Mouse (Mus musculus): ENCODE data around the gene Il22. TPM values are rescaled to one million over a fixed set of nuclear protein-coding genes. Genes with fewer than 3 reads are reported as not detected.
"Not testable (repeated sequence)": the region's sequence is repeated elsewhere in the genome, so short reads cannot be mapped to it uniquely, and the experiment has no call there.

The Il22 gene
- polyA plus RNA-seq, 1 experiment from 2014 or later, result not detected

DNA sequence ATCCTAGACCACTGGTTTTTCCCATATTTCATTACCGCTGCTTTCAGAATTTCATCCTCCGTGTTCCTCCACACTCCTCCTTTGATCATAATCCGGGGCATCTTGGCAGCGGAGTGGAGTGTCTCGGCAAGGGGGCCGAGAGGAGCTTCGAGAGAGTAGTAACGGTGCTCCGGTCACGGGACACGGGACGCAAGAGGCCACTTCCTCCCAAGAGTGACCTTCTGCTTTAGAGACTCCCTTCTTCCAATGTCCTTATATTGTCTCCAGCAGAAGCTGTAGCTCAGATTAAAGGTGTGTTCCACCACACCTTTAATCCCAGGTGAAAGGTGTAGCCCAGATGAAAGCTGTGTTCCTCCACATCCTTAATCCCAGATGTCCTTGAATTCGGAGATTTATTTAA, 35.9 kb downstream of the Il22 start, which contains the start of gene Gm32717:
Gene Gm32717, minus strand, starts transcription at position 101 of the 400 bp plus-strand sequence.
- H3K4me3 ChIP-seq, result not testable (repeated sequence)

DNA sequence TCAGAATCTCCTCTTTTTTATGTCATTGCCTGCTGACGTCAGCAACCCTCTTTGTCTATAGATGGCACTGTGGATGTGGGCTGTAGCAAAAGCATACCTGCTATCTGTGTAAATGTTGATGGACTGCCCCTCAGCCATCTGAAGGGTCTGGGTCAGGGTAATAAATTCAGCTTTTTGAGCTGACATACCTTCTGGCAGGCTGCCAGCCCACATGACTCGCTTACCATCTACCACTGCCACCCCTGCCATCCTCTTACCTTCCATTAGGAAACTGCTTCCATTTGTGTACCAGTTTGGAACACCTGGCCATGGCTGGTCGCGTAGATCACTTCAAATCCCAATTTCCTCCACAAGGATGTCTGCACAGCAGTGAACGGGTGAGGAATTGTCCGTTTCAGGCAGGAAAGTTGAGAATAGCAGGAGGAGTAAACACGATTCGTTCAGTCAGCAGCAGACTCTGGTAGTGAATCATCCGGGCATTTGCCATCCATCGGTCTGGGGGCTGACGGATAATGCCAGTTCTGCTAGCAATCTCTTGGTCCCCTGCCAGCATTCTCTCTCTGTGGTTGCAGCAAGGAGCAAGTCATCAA, 44.4 kb downstream of the Il22 start:
- not testable (repeated sequence) for H3K4me2 ChIP-seq (replicated peaks); H3K9me3 ChIP-seq (replicated peaks); H3K4me3 ChIP-seq; H3K4me1 ChIP-seq; H3K27me3 ChIP-seq; H3K36me3 ChIP-seq; ATAC-seq (ENCODE audit: low FRiP score); H3K27ac ChIP-seq; H3K9ac ChIP-seq
- 82% methylated on average over 11 of the region's 11 CpGs for WGBS

More for the DNA sequence above, 35.9 kb downstream of the Il22 start, which contains the start of gene Gm32717:
- not testable (repeated sequence) for ATAC-seq (ENCODE audit: low FRiP score); H3K4me2 ChIP-seq (replicated peaks); H3K4me1 ChIP-seq; H3K27ac ChIP-seq; H3K36me3 ChIP-seq; H3K9ac ChIP-seq; H3K27me3 ChIP-seq; H3K9me3 ChIP-seq (replicated peaks)
- WGBS, result no CpG with 5 or more reads among the region's 13 CpGs

DNA sequence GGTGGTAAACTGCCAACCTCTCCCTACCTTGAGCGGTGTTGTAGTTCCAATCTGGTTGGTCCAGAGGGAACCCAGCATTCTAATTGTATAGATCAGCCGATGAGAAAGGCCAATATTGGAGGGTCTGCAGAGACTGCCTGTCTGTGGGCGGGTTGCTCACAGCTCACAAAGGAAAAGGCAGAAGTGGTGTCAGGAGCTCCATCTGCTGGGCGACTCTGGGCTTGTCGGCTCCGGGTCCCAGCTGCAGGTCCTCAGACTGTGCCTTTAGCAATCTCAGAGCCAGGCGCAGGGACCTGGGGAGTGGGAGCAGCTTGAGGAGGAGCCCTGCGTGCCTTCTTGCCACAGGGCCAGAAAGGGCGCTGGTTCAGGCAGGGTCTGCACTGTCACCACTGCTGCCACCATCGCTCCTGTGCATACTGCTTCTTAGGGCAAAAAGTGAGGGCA, 46.1 kb downstream of the Il22 start:
- WGBS, result 24% methylated on average over 10 of the region's 10 CpGs
- H3K4me3 ChIP-seq, result no peak overlapping the region
- no peak overlapping the region for H3K27ac ChIP-seq
- peak; percentile 89 for ATAC-seq (ENCODE audit: low FRiP score)
- no peak overlapping the region for H3K9ac ChIP-seq
- peak overlapping the region; percentile 19 for H3K4me2 ChIP-seq (replicated peaks)
- H3K36me3 ChIP-seq, result no peaks in the 10 kb centered on the region
- H3K9me3 ChIP-seq (replicated peaks), result no peaks in the 10 kb centered on the region
- no peaks in the 10 kb centered on the region for H3K27me3 ChIP-seq
- H3K4me1 ChIP-seq, result no peaks in the 10 kb centered on the region

DNA sequence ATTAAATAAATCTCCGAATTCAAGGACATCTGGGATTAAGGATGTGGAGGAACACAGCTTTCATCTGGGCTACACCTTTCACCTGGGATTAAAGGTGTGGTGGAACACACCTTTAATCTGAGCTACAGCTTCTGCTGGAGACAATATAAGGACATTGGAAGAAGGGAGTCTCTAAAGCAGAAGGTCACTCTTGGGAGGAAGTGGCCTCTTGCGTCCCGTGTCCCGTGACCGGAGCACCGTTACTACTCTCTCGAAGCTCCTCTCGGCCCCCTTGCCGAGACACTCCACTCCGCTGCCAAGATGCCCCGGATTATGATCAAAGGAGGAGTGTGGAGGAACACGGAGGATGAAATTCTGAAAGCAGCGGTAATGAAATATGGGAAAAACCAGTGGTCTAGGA, 53.6 kb downstream of the Il22 start, which contains the start of gene Gm32802:
Gene Gm32802, plus strand, starts transcription at position 301 of the 400 bp plus-strand sequence.
- not testable (repeated sequence) for H3K36me3 ChIP-seq; H3K27ac ChIP-seq; H3K4me3 ChIP-seq; H3K9me3 ChIP-seq (replicated peaks); H3K4me1 ChIP-seq; H3K4me2 ChIP-seq (replicated peaks); H3K27me3 ChIP-seq; H3K9ac ChIP-seq; ATAC-seq (ENCODE audit: low FRiP score)
- WGBS, result no CpG with 5 or more reads among the region's 13 CpGs

Other genes starting within 250 kb of the Il22 start
- gene Mdm1, start 63.1 kb upstream of the Il22 start, polyA plus RNA-seq (2016; fragmentation: Nextera tagmentation; extraction: Ambion mirVana), result 49.8 and 50.7 TPM in 2 replicates
- 0.10 and 0.21 TPM in 2 replicates for gene Gm32717, start 35.8 kb downstream of the Il22 start, polyA plus RNA-seq (2016; fragmentation: Nextera tagmentation; extraction: Ambion mirVana)
- 0.10 and 0.21 TPM in 2 replicates for gene Gm32802, start 53.7 kb downstream of the Il22 start, polyA plus RNA-seq (2016; fragmentation: Nextera tagmentation; extraction: Ambion mirVana)
- not detected in 2 replicates for gene Iltifb, start 90.1 kb downstream of the Il22 start, polyA plus RNA-seq (2016; fragmentation: Nextera tagmentation; extraction: Ambion mirVana)
- not detected in 2 replicates for gene Gm9040, start 122.0 kb downstream of the Il22 start, polyA plus RNA-seq (2016; fragmentation: Nextera tagmentation; extraction: Ambion mirVana)
- gene Gm9044, start 127.5 kb downstream of the Il22 start, polyA plus RNA-seq (2016; fragmentation: Nextera tagmentation; extraction: Ambion mirVana), result not detected in 2 replicates
- 0.16 TPM in 1 of 2 replicates, not detected in the other for gene Gm9045, start 132.9 kb downstream of the Il22 start, polyA plus RNA-seq (2016; fragmentation: Nextera tagmentation; extraction: Ambion mirVana)
- gene Gm9046, start 138.3 kb downstream of the Il22 start, polyA plus RNA-seq (2016; fragmentation: Nextera tagmentation; extraction: Ambion mirVana), result not detected in 2 replicates
- not detected in 2 replicates for gene Gm9048, start 143.7 kb downstream of the Il22 start, polyA plus RNA-seq (2016; fragmentation: Nextera tagmentation; extraction: Ambion mirVana)
- gene Gm9049, start 149.2 kb downstream of the Il22 start, polyA plus RNA-seq (2016; fragmentation: Nextera tagmentation; extraction: Ambion mirVana), result 0.16 TPM in 1 of 2 replicates, not detected in the other
- gene Ifng, start 236.1 kb downstream of the Il22 start, polyA plus RNA-seq (2016; fragmentation: Nextera tagmentation; extraction: Ambion mirVana), result not detected in 2 replicates